Comparison of ENCODE assay signal across 12 mouse cellular contexts in genomic region chr13:71804032-71804958, GRCm38 (mm10).
DNase-seq lines count a peak whose midpoint lies in the region; ATAC-seq lines count a peak whose summit lies in the region.
"Had no signal": no experiment of that assay in that cellular context is flagged by ENCODE, and none has a peak within 500 bp of the region (broad histone marks: within the 10 kb centered on the region; RNA-seq: fewer than 3 reads in every experiment).

No protein-coding gene starts in this region.

- H3K4me2 ChIP-seq in embryonic facial prominence, embryonic 14.5 days (ENCODE audit: low read depth, low read length), result no peak overlapping the region
- H3K4me2 ChIP-seq in hindbrain, embryonic 15.5 days, result no peak overlapping the region; the same call in 1 of the 2 replicates
- no peak overlapping the region for H3K4me2 ChIP-seq in neural tube, embryonic 14.5 days (ENCODE audit: low read depth, low read length)
- H3K4me2 ChIP-seq: embryonic facial prominence, embryonic 13.5 days; liver, embryonic 13.5 days had no signal

- H3K4me3 ChIP-seq in embryonic facial prominence, embryonic 14.5 days (ENCODE audit: low read depth, low read length), result no peak overlapping the region
- H3K4me3 ChIP-seq in embryonic facial prominence, embryonic 10.5 days, result no peak overlapping the region
- no peak overlapping the region for H3K4me3 ChIP-seq in hindbrain, embryonic 15.5 days
- no peak overlapping the region for H3K4me3 ChIP-seq in neural tube, embryonic 14.5 days (ENCODE audit: low read depth, low read length)
- H3K4me3 ChIP-seq: embryonic facial prominence, embryonic 13.5 days; liver, embryonic 13.5 days had no signal

- H3K27me3 ChIP-seq in embryonic facial prominence, embryonic 14.5 days (replicated peaks; ENCODE audit: control insufficient read depth, insufficient read depth, low read length), result no peaks in the 10 kb centered on the region
- H3K27me3 ChIP-seq in embryonic facial prominence, embryonic 10.5 days (replicated peaks; ENCODE audit: low read depth, poor library complexity, severe bottlenecking), result no peaks in the 10 kb centered on the region
- H3K27me3 ChIP-seq in hindbrain, embryonic 15.5 days, result no peaks in the 10 kb centered on the region
- no peaks in the 10 kb centered on the region for H3K27me3 ChIP-seq in neural tube, embryonic 14.5 days (ENCODE audit: control insufficient read depth, insufficient read depth, low read length)
- H3K27me3 ChIP-seq: liver, embryonic 13.5 days had no signal

- no peak overlapping the region for H3K9ac ChIP-seq in embryonic facial prominence, embryonic 14.5 days (ENCODE audit: low read depth, low read length)
- H3K9ac ChIP-seq in hindbrain, embryonic 15.5 days, result no peak overlapping the region
- H3K9ac ChIP-seq in neural tube, embryonic 14.5 days (replicated peaks; ENCODE audit: low read depth, low read length), result no peak overlapping the region
- H3K9ac ChIP-seq: embryonic facial prominence, embryonic 13.5 days; liver, embryonic 13.5 days had no signal

- H3K4me1 ChIP-seq in embryonic facial prominence, embryonic 14.5 days (ENCODE audit: control insufficient read depth, insufficient read depth, low read length), result no peaks in the 10 kb centered on the region
- H3K4me1 ChIP-seq in embryonic facial prominence, embryonic 10.5 days, result no peaks in the 10 kb centered on the region; the same call in 1 of the 2 replicates
- H3K4me1 ChIP-seq in hindbrain, embryonic 15.5 days (replicated peaks), result 0 out of 2 replicates have a peak, but pooled peaks cover 6% of the 10 kb centered on the region
- H3K4me1 ChIP-seq in neural tube, embryonic 14.5 days (ENCODE audit: control insufficient read depth, insufficient read depth, low read length), result no peaks in the 10 kb centered on the region
- H3K4me1 ChIP-seq: embryonic facial prominence, embryonic 13.5 days; liver, embryonic 13.5 days had no signal

- DNase-seq in embryonic facial prominence, embryonic 14.5 days (ENCODE audit: low spot score), result peak; percentile 26
- no peak for DNase-seq in embryonic facial prominence, embryonic 10.5 days (ENCODE audit: low spot score)
- DNase-seq in cerebellum, postnatal 4 days (ENCODE audit: low spot score in 2 of 2), result peak; percentile 22 to 44
- no peak for DNase-seq in layer of hippocampus, adult 18-20 months (ENCODE audit: low spot score in 2 of 2)
- no peak for DNase-seq in adrenal gland, adult 2 months
- no peak for DNase-seq in frontal cortex, postnatal 25 days (ENCODE audit: low spot score in 2 of 2)
- DNase-seq: liver, embryonic 13.5 days; thymus, adult 2 months had no signal

- no peaks in the 10 kb centered on the region for H3K36me3 ChIP-seq in embryonic facial prominence, embryonic 14.5 days (ENCODE audit: control insufficient read depth, insufficient read depth, low read length)
- no peaks in the 10 kb centered on the region for H3K36me3 ChIP-seq in embryonic facial prominence, embryonic 10.5 days (replicated peaks)
- H3K36me3 ChIP-seq in hindbrain, embryonic 15.5 days, result no peaks in the 10 kb centered on the region
- H3K36me3 ChIP-seq in neural tube, embryonic 14.5 days (ENCODE audit: control insufficient read depth, insufficient read depth, low read length), result no peaks in the 10 kb centered on the region
- H3K36me3 ChIP-seq: embryonic facial prominence, embryonic 13.5 days; liver, embryonic 13.5 days had no signal

- ATAC-seq in embryonic facial prominence, embryonic 14.5 days (ENCODE audit: low read depth), result no peak
- ATAC-seq in hindbrain, embryonic 15.5 days (ENCODE audit: low FRiP score, low read depth), result peak; percentile 92
- ATAC-seq in neural tube, embryonic 14.5 days (ENCODE audit: low read depth), result peak; percentile 84
- ATAC-seq: intestine, postnatal 0 days had no signal

- H3K27ac ChIP-seq in embryonic facial prominence, embryonic 14.5 days (replicated peaks; ENCODE audit: low read depth, low read length), result no peak overlapping the region
- H3K27ac ChIP-seq in embryonic facial prominence, embryonic 10.5 days (replicated peaks), result no peak overlapping the region
- H3K27ac ChIP-seq in hindbrain, embryonic 15.5 days (replicated peaks), result no peak overlapping the region
- H3K27ac ChIP-seq in neural tube, embryonic 14.5 days (ENCODE audit: low read depth, low read length), result no peak overlapping the region
- H3K27ac ChIP-seq: embryonic facial prominence, embryonic 13.5 days; liver, embryonic 13.5 days had no signal

- H3K9me3 ChIP-seq in embryonic facial prominence, embryonic 14.5 days (ENCODE audit: control insufficient read depth, low read length), result no peaks in the 10 kb centered on the region
- no peaks in the 10 kb centered on the region for H3K9me3 ChIP-seq in embryonic facial prominence, embryonic 10.5 days
- H3K9me3 ChIP-seq in hindbrain, embryonic 15.5 days, result no peaks in the 10 kb centered on the region
- H3K9me3 ChIP-seq in neural tube, embryonic 14.5 days (ENCODE audit: control insufficient read depth, low read length), result no peaks in the 10 kb centered on the region
- H3K9me3 ChIP-seq: embryonic facial prominence, embryonic 13.5 days; liver, embryonic 13.5 days had no signal

- WGBS in embryonic facial prominence, embryonic 14.5 days, result 59% methylated on average over 16 of the region's 16 CpGs
- 66% methylated on average over 16 of the region's 16 CpGs for WGBS in embryonic facial prominence, embryonic 10.5 days
- 33% methylated on average over 16 of the region's 16 CpGs for WGBS in hindbrain, embryonic 15.5 days
- 51% methylated on average over 16 of the region's 16 CpGs for WGBS in neural tube, embryonic 14.5 days

Comparison
In these comparisons a context has a peak if more than half of its experiments do, and no peak if none do; other contexts are left out.
1. DNase-seq: peak in embryonic facial prominence, embryonic 14.5 days (single experiment) and cerebellum, postnatal 4 days (2 of 2); none in embryonic facial prominence, embryonic 10.5 days (single experiment), layer of hippocampus, adult 18-20 months (0 of 2), adrenal gland, adult 2 months (single experiment) and frontal cortex, postnatal 25 days (0 of 2).